Mouse (Mus musculus): ENCODE measurements around the gene Zc3hav1. TPM values are rescaled to one million over a fixed set of nuclear protein-coding genes. Genes with fewer than 3 reads are reported as not detected.
A peak's percentile ranks its signal among the peaks of the same experiment; 100 is the strongest.

Zc3hav1 gene
- 4.6 and 5.1 TPM in 2 replicates for polyA plus RNA-seq (2015; fragmentation: Nextera tagmentation; extraction: Ambion mirVana)

DNA sequence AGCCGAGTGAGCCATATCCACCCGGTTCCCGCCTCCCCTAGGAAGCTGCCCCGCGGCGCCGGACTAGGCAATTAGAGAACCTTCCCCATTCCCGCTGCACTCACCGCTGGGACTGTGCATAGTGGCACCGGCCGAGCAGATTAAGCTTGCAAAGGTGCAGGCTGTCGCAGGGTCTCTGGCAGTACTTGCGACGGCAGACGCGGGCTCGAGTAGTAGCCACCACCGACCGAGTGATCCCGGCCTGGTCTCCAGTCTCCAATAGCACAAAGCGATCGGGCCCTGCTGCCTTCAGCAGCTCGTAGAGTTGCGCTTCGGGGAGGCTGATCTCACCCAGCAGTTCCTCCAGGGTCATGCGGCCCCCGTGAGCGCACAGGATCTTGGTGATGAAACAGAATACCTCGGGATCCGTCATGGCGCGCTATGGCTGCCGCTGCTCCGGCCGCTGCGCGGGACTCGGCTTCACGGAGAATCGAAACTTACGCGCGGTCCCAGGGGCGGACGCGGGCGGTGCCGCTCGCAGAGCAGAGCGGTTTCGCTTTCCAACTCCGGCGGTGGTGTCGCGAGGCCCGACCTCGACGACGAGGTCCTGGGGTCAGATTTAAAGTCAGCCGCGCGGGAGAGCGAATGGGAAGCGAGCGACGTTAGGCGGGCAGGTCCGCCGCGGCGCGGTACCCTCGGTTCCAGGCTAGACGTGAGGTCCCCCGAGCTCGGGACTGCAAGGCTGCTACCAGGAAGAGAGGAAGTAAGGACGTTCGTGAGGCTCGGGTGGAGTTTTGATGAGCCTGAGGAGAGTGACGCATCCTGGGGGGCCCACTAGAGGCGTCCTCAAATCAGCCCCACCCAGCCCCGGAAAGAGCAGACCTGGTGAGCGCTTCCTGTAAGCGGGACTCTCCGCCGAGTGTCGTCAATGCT lies at the start of gene Zc3hav1:
Zc3hav1 (minus strand) TSS at position 793 of the 912 bp plus-strand sequence.
- no peaks in the 10 kb centered on the region for H3K36me3 ChIP-seq
- H3K9ac ChIP-seq, result peak within 1 kb of the TSS; percentile 60
- peak within 1 kb of the TSS; percentile 86 for H3K4me2 ChIP-seq
- peak; percentile 86 for ATAC-seq (replicated peaks; ENCODE audit: low FRiP score)
- under 1% methylated on average over 87 of the region's 87 CpGs for WGBS
- H3K4me3 ChIP-seq (replicated peaks), result peak within 1 kb of the TSS; percentile 69
- no peaks in the 10 kb centered on the region for H3K9me3 ChIP-seq (replicated peaks)
- H3K27me3 ChIP-seq, result peaks cover 84% of the 10 kb centered on the region
- peak within 1 kb of the TSS; percentile 41; the same call in 1 of the 2 replicates for H3K27ac ChIP-seq
- H3K4me1 ChIP-seq, result peaks cover 21% of the 10 kb centered on the region

- 88% methylated on average over 3 of the region's 3 CpGs for WGBS
- no peaks in the 10 kb centered on the region for H3K9me3 ChIP-seq (replicated peaks)
- H3K4me2 ChIP-seq, result no peak overlapping the region
- no peak for ATAC-seq (replicated peaks; ENCODE audit: low FRiP score)
- no peaks in the 10 kb centered on the region for H3K27me3 ChIP-seq
- peaks cover 39% of the 10 kb centered on the region for H3K36me3 ChIP-seq
- no peak overlapping the region for H3K9ac ChIP-seq
- no peaks in the 10 kb centered on the region for H3K4me1 ChIP-seq
- no peak overlapping the region for H3K27ac ChIP-seq
- H3K4me3 ChIP-seq (replicated peaks), result no peak overlapping the region
Measured at GRCm38 (mm10) chr6:38389671-38390070, 35.3 kb upstream of the Zc3hav1 start.

- Histone ChIP-seq H3K27me3 (no peaks in the 10 kb centered on the region), H3K9me3 (replicated peaks) (no peaks in the 10 kb centered on the region), H3K9ac (peak within 1 kb of the TSS; percentile 53), H3K4me1 (peaks cover 13% of the 10 kb centered on the region), H3K27ac (peak within 1 kb of the TSS; percentile 67; the same call in 1 of the 2 replicates), H3K36me3 (peaks cover 13% of the 10 kb centered on the region; the same call in 1 of the 2 replicates), H3K4me3 (replicated peaks) (peak within 1 kb of the TSS; percentile 72), H3K4me2 (peak within 1 kb of the TSS; percentile 79)
- peak; percentile 90 for ATAC-seq (replicated peaks; ENCODE audit: low FRiP score)
- WGBS, result under 1% methylated on average over 26 of the region's 26 CpGs
Measured at GRCm38 (mm10) chr6:38381129-38381771, 26.8 kb upstream of the Zc3hav1 start, which contains the start of gene Ttc26. Gene Ttc26 (plus strand): TSS chr6:38381469.

- Histone ChIP-seq H3K4me3 (replicated peaks) (peak overlapping the region; percentile 72), H3K9ac (peak overlapping the region; percentile 53), H3K4me2 (peak overlapping the region; percentile 79), H3K27me3 (no peaks in the 10 kb centered on the region), H3K9me3 (replicated peaks) (no peaks in the 10 kb centered on the region), H3K27ac (0 out of 2 replicates have a peak overlapping the region, but pooled peaks have one; percentile 67), H3K36me3 (peaks cover 8% of the 10 kb centered on the region; the same call in 1 of the 2 replicates), H3K4me1 (peaks cover 13% of the 10 kb centered on the region)
- 1% methylated on average over 4 of the region's 4 CpGs for WGBS
- no peak for ATAC-seq (replicated peaks; ENCODE audit: low FRiP score)
Measured at GRCm38 (mm10) chr6:38380764-38381128, 26.3 kb upstream of the Zc3hav1 start.

- H3K36me3 ChIP-seq, result no peaks in the 10 kb centered on the region
- no peak overlapping the region for H3K27ac ChIP-seq
- H3K9ac ChIP-seq, result no peak overlapping the region
- 78% methylated on average over 1 of the region's 1 CpGs for WGBS
- H3K4me3 ChIP-seq (replicated peaks), result no peak overlapping the region
- H3K9me3 ChIP-seq (replicated peaks), result peaks cover 4% of the 10 kb centered on the region; the same call in 1 of the 2 replicates
- no peak for ATAC-seq (replicated peaks; ENCODE audit: low FRiP score)
- no peaks in the 10 kb centered on the region for H3K4me1 ChIP-seq
- no peaks in the 10 kb centered on the region for H3K27me3 ChIP-seq
- H3K4me2 ChIP-seq, result no peak overlapping the region
Measured at GRCm38 (mm10) chr6:38374271-38374670, 19.9 kb upstream of the Zc3hav1 start.

GRCm38 (mm10) chr6:38369945-38370344 lies 15.5 kb upstream of the Zc3hav1 start:
- H3K4me1 ChIP-seq, result no peaks in the 10 kb centered on the region
- ATAC-seq (replicated peaks; ENCODE audit: low FRiP score), result no peak
- H3K36me3 ChIP-seq, result no peaks in the 10 kb centered on the region
- no peak overlapping the region for H3K27ac ChIP-seq
- H3K9ac ChIP-seq, result no peak overlapping the region
- no peak overlapping the region for H3K4me3 ChIP-seq (replicated peaks)
- no peak overlapping the region for H3K4me2 ChIP-seq
- 69% methylated on average over 3 of the region's 3 CpGs for WGBS
- no peaks in the 10 kb centered on the region for H3K27me3 ChIP-seq
- H3K9me3 ChIP-seq (replicated peaks), result peaks cover 4% of the 10 kb centered on the region; the same call in 1 of the 2 replicates

GRCm38 (mm10) chr6:38364121-38364520 lies 9.7 kb upstream of the Zc3hav1 start:
- Histone ChIP-seq H3K36me3 (no peaks in the 10 kb centered on the region), H3K9ac (no peak overlapping the region), H3K9me3 (replicated peaks) (no peaks in the 10 kb centered on the region), H3K4me2 (no peak overlapping the region), H3K4me1 (no peaks in the 10 kb centered on the region), H3K27ac (no peak overlapping the region), H3K4me3 (replicated peaks) (no peak overlapping the region), H3K27me3 (no peaks in the 10 kb centered on the region)
- ATAC-seq (replicated peaks; ENCODE audit: low FRiP score), result no peak

GRCm38 (mm10) chr6:38363370-38363769 lies 9.0 kb upstream of the Zc3hav1 start:
- 68% methylated on average over 4 of the region's 4 CpGs for WGBS
- Histone ChIP-seq H3K4me2 (no peak overlapping the region), H3K4me3 (replicated peaks) (no peak overlapping the region), H3K27ac (no peak overlapping the region), H3K9ac (no peak overlapping the region), H3K27me3 (0 out of 2 replicates have a peak, but pooled peaks cover 2% of the 10 kb centered on the region), H3K4me1 (no peaks in the 10 kb centered on the region), H3K9me3 (replicated peaks) (no peaks in the 10 kb centered on the region), H3K36me3 (no peaks in the 10 kb centered on the region)
- no peak for ATAC-seq (replicated peaks; ENCODE audit: low FRiP score)

GRCm38 (mm10) chr6:38361937-38362336 lies 7.5 kb upstream of the Zc3hav1 start:
- 71% methylated on average over 1 of the region's 1 CpGs for WGBS
- no peaks in the 10 kb centered on the region for H3K9me3 ChIP-seq (replicated peaks)
- no peak overlapping the region for H3K27ac ChIP-seq
- no peak for ATAC-seq (replicated peaks; ENCODE audit: low FRiP score)
- no peaks in the 10 kb centered on the region for H3K36me3 ChIP-seq
- no peak overlapping the region for H3K4me3 ChIP-seq (replicated peaks)
- no peaks in the 10 kb centered on the region for H3K4me1 ChIP-seq
- no peak overlapping the region for H3K4me2 ChIP-seq
- H3K27me3 ChIP-seq, result peaks cover 11% of the 10 kb centered on the region
- no peak overlapping the region for H3K9ac ChIP-seq

- Histone ChIP-seq H3K4me1 (no peaks in the 10 kb centered on the region), H3K27ac (no peak overlapping the region), H3K4me3 (replicated peaks) (no peak overlapping the region), H3K27me3 (peaks cover 20% of the 10 kb centered on the region), H3K9me3 (replicated peaks) (no peaks in the 10 kb centered on the region), H3K9ac (no peak overlapping the region), H3K36me3 (no peaks in the 10 kb centered on the region), H3K4me2 (no peak overlapping the region)
- no peak for ATAC-seq (replicated peaks; ENCODE audit: low FRiP score)
- 80% methylated on average over 4 of the region's 4 CpGs for WGBS
Measured at GRCm38 (mm10) chr6:38361065-38361464, 6.7 kb upstream of the Zc3hav1 start.

- no peaks in the 10 kb centered on the region for H3K9me3 ChIP-seq (replicated peaks)
- H3K9ac ChIP-seq, result no peak overlapping the region
- no peak overlapping the region for H3K4me3 ChIP-seq (replicated peaks)
- no peak for ATAC-seq (replicated peaks; ENCODE audit: low FRiP score)
- 71% methylated on average over 12 of the region's 12 CpGs for WGBS
- H3K36me3 ChIP-seq, result no peaks in the 10 kb centered on the region
- H3K4me2 ChIP-seq, result no peak overlapping the region
- peaks cover 6% of the 10 kb centered on the region for H3K4me1 ChIP-seq
- peaks cover 31% of the 10 kb centered on the region for H3K27me3 ChIP-seq
- no peak overlapping the region for H3K27ac ChIP-seq
Measured at GRCm38 (mm10) chr6:38359736-38360499, 5.5 kb upstream of the Zc3hav1 start.
